Mouse (Mus musculus): Measurements from ENCODE around the gene BC017158. TPM values are rescaled to one million over a fixed set of nuclear protein-coding genes. Genes with fewer than 3 reads are reported as not detected.

BC017158 gene
- polyA plus RNA-seq, 1 experiment from 2014 or later: 26.3 TPM

DNA sequence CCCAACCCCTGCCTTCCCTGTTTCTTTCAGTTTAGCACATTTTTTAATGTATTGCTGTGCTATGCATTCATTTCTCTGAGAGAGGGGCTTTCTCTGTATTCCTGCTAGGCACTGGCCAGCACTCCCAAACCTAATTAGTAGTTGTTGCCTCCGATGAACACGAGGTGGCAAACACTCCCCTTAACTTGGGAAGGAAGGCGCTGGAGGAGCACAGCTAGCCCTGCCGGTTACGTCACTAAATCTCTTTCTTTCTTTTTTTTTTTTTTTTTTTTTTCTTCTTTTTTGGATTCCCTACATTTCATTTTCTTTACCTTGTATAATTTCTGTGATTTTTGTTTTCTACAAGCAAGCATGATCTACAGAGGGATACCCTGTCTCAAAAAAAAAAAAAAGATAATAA lies 6.9 kb upstream of the BC017158 start:
- H3K4me1 ChIP-seq: peaks cover 20% of the 10 kb centered on the region; the same call in 1 of the 2 replicates
- WGBS: 11% methylated on average over 5 of the region's 5 CpGs
- no peak for ATAC-seq (ENCODE audit: insufficient number of reproducible peaks, insufficient read depth, low FRiP score, low TSS enrichment)
- no peak overlapping the region for H3K27ac ChIP-seq
- no peak overlapping the region for H3K4me2 ChIP-seq (replicated peaks)
- H3K4me3 ChIP-seq: no peak overlapping the region
- H3K9me3 ChIP-seq: no peaks in the 10 kb centered on the region
- no peak overlapping the region for H3K9ac ChIP-seq
- H3K36me3 ChIP-seq: no peaks in the 10 kb centered on the region
- no peaks in the 10 kb centered on the region for H3K27me3 ChIP-seq

DNA sequence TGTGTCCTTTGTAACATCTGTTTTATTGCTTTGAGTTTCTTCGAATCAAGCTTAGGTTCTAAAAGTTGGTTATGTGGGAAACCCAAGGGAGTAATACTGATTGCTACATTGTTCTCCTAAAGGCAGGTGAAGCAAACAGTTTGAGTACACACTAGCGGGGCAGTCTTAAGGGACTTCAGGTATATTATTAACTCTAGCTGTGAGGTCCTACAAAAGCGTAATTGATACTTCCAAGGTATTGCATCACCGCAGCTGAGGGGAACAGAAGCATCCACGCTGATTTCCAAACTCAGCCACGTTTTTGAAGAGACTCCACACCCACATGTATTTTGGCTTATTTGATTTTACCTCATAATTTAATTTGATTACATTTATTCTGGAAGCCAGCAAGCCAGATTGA lies 6.2 kb upstream of the BC017158 start:
- Histone ChIP-seq H3K4me3 (no peak overlapping the region), H3K36me3 (no peaks in the 10 kb centered on the region), H3K27me3 (no peaks in the 10 kb centered on the region), H3K4me1 (peaks cover 16% of the 10 kb centered on the region; the same call in 1 of the 2 replicates), H3K27ac (no peak overlapping the region), H3K9ac (no peak overlapping the region), H3K9me3 (no peaks in the 10 kb centered on the region), H3K4me2 (replicated peaks) (no peak overlapping the region)
- no peak for ATAC-seq (ENCODE audit: insufficient number of reproducible peaks, insufficient read depth, low FRiP score, low TSS enrichment)
- 52% methylated on average over 6 of the region's 6 CpGs for WGBS

DNA sequence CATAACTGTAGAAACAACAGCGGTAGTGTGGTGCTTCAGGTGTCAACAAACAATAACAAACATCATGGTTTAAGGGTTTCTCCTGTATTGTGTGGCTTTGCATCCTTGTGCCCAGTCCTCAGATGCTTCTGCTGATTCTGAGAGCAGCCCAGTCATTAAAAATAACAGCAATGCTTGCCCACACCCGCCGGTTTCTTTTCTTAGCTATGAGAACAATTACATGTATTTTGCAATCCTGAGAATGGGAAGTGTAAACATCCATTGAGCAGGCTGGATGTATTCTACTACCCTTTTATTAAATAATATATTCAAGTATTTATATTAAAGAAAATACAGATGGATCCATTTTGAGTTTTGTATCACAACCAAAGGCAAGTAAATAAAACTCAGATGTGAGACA lies 4.2 kb upstream of the BC017158 start:
- no peaks in the 10 kb centered on the region for H3K9me3 ChIP-seq
- H3K4me1 ChIP-seq: peaks cover 22% of the 10 kb centered on the region
- WGBS: 82% methylated on average over 3 of the region's 3 CpGs
- H3K36me3 ChIP-seq: no peaks in the 10 kb centered on the region
- H3K27me3 ChIP-seq: no peaks in the 10 kb centered on the region
- ATAC-seq (ENCODE audit: insufficient number of reproducible peaks, insufficient read depth, low FRiP score, low TSS enrichment): no peak
- H3K9ac ChIP-seq: no peak overlapping the region
- no peak overlapping the region for H3K4me3 ChIP-seq
- no peak overlapping the region for H3K27ac ChIP-seq
- H3K4me2 ChIP-seq (replicated peaks): no peak overlapping the region

DNA sequence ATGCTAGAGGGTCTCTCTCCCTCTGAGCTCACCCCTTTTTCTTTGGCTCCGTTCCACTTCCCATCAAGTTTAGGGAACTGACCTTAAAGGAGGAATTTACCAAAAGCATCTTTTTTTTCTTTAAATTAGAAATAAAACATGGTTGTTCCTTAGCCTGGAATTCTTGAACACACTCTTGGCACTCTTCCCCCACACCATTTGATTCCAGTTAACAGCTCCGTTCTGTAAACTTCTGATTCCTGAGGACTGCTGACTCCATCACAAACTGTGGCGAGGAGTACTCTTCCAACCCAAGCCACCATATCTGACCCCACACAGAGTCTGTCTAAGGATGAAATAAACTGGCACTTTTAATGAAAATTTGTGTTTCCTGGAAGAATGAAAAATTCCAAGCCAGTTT lies 3.0 kb upstream of the BC017158 start:
- Histone ChIP-seq H3K4me3 (no peak overlapping the region), H3K9ac (no peak overlapping the region), H3K4me2 (replicated peaks) (no peak overlapping the region), H3K36me3 (no peaks in the 10 kb centered on the region), H3K27ac (no peak overlapping the region), H3K4me1 (peaks cover 29% of the 10 kb centered on the region), H3K27me3 (no peaks in the 10 kb centered on the region), H3K9me3 (no peaks in the 10 kb centered on the region)
- WGBS: 55% methylated on average over 3 of the region's 3 CpGs
- ATAC-seq (ENCODE audit: insufficient number of reproducible peaks, insufficient read depth, low FRiP score, low TSS enrichment): no peak

DNA sequence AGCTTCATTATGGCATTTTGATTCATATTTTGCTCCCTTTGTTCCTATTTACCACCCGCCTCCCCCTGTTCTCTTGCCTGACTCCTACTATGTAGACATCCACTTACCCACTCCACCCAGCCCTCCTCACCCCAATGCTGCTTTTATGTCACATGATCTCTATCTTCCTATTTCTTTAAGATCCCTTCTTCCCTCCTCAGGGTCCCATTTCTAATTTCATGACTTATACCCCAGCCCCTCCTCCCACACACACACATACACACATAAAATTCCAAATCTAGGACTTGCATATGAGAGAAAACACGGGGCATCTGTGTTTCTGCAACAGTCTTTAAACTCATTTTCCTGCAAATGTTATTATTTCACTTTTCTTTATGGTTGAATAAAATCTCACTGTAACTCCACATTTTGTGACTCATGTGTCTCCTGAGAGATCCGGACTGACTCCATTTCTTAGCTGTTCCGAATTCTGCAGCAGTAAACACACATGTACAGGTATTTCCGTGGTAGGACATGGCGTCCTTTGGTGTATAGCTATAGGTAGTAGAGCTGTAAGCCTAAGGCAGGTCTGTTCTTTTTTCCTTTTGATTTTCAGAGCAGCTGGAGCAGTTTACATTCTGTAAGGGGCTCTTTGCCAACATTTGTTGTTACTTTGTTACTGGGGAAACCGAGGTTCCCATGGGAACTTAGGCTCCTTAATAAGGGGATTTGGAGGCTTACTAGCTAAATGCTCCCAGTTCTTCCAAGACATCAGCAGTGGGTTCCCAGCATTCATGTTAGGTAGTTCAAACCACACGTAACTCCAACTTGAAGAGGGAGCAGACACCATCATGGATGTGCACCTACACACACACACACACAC lies 742 bp upstream of the BC017158 start:
- peak overlapping the region; percentile 85 for H3K4me3 ChIP-seq
- H3K4me1 ChIP-seq: peaks cover 24% of the 10 kb centered on the region
- peak overlapping the region; percentile 80 for H3K4me2 ChIP-seq (replicated peaks)
- ATAC-seq (ENCODE audit: insufficient number of reproducible peaks, insufficient read depth, low FRiP score, low TSS enrichment): no peak
- peak overlapping the region; percentile 94; the same call in 1 of the 2 replicates for H3K9ac ChIP-seq
- no peak overlapping the region for H3K27ac ChIP-seq
- WGBS: 76% methylated on average over 8 of the region's 8 CpGs
- H3K9me3 ChIP-seq: no peaks in the 10 kb centered on the region
- peaks cover 8% of the 10 kb centered on the region; the same call in 1 of the 2 replicates for H3K36me3 ChIP-seq
- H3K27me3 ChIP-seq: no peaks in the 10 kb centered on the region

DNA sequence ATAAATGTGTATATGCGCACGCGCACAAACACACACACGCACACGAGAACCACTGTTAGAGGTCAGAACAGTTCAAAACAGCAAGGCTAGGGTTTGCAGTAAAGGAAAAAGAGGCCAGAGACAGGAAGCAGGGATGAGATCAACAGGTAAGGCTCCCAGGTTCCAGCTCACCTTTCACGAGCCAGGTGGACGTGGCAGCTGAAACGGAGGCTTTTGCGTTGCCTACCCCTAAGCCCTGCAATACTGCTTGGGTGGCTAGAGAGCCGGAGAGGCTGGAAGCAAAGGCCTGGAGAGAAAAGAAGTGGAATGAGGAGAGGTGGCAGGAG lies 716 bp downstream of the BC017158 start:
- H3K9ac ChIP-seq: peak overlapping the region; percentile 94
- peaks cover 15% of the 10 kb centered on the region for H3K36me3 ChIP-seq
- H3K4me1 ChIP-seq: peaks cover 20% of the 10 kb centered on the region
- H3K4me2 ChIP-seq (replicated peaks): peak overlapping the region; percentile 80
- H3K9me3 ChIP-seq: no peaks in the 10 kb centered on the region
- WGBS: 37% methylated on average over 10 of the region's 10 CpGs
- peak overlapping the region; percentile 83; the same call in 1 of the 2 replicates for H3K27ac ChIP-seq
- H3K27me3 ChIP-seq: no peaks in the 10 kb centered on the region
- H3K4me3 ChIP-seq: peak overlapping the region; percentile 85
- no peak for ATAC-seq (ENCODE audit: insufficient number of reproducible peaks, insufficient read depth, low FRiP score, low TSS enrichment)

DNA sequence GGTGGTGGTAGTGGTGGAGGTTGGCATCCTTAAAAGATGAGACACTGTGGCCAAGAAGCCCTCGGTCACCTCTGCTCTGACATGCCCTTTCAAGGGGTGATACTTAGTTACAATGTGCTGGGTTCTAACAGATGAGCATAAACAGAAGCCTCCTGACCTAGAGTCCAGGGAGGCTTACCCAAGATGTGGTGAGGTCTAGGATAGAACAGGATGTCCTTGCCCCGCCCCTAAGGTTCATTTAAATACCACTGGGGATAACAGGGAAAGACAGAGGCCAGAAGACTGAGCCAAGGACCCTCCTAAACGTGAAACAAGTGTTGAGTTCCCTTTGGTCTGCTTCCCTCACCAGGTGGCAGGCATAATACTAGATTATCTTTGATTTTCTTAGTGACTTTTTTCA lies 1.5 kb downstream of the BC017158 start:
- H3K27ac ChIP-seq: no peak overlapping the region
- H3K9ac ChIP-seq: no peak overlapping the region
- peak overlapping the region; percentile 80; the same call in 1 of the 2 replicates for H3K4me2 ChIP-seq (replicated peaks)

DNA sequence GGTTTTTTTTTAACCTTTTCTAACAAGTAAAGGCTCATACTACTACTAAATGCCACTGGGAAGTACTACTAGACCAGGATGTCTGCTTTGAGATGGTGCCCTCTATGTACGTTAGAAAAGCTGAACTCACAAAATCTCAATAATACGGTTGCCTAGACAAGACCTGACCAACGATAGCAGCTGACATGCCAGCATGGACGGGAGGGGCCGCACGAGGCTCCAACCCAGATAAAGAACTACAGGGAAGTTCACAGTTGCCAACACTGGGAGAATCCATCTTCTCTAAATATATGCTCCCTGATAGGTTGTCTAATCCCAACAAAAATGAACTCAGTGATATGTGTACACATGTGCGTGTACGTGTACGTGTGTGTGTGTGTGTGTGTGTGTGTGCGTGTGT lies 3.2 kb downstream of the BC017158 start:
- Histone ChIP-seq H3K27me3 (no peaks in the 10 kb centered on the region), H3K9me3 (no peaks in the 10 kb centered on the region), H3K4me2 (replicated peaks) (no peak overlapping the region), H3K4me3 (no peak overlapping the region), H3K36me3 (peaks cover 21% of the 10 kb centered on the region), H3K9ac (no peak overlapping the region), H3K27ac (no peak overlapping the region), H3K4me1 (peaks cover 20% of the 10 kb centered on the region)
- ATAC-seq (ENCODE audit: insufficient number of reproducible peaks, insufficient read depth, low FRiP score, low TSS enrichment): no peak
- 91% methylated on average over 10 of the region's 10 CpGs for WGBS

More for the DNA sequence above, 1.5 kb downstream of the BC017158 start:
- 63% methylated on average over 3 of the region's 3 CpGs for WGBS
- peaks cover 20% of the 10 kb centered on the region for H3K4me1 ChIP-seq
- H3K9me3 ChIP-seq: no peaks in the 10 kb centered on the region
- no peak overlapping the region for H3K4me3 ChIP-seq
- H3K27me3 ChIP-seq: no peaks in the 10 kb centered on the region
- no peak for ATAC-seq (ENCODE audit: insufficient number of reproducible peaks, insufficient read depth, low FRiP score, low TSS enrichment)
- H3K36me3 ChIP-seq: peaks cover 15% of the 10 kb centered on the region

DNA sequence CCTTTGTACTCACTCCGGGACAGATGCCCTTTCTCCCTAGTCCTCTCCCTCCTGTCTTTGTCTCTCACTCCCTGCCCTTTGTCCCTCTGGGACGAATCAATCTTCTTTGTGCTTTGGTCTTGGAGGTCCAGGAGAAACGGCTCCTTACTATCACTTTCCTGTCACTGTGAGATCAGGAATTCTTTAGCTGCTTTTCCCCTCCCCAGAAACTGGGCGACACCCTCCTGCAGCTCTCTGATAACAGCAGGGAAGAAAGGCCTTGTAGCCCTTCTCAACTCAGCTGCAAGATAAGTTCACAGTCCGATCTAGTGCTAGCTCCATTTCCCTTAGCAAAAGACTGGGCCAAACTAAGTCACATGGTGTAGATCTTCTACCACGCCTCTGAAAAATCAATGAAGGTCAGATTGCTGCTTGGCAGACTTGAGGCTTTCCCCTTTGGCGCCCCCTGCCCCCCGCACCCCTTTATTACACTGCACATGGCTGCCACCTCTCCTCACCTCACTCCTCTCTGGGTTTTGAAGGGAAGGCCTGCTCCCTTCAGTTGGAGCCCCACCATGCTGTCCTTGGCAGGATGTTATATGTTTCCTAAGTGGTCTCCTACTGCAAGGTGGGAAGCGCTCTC lies 8.9 kb downstream of the BC017158 start:
- ATAC-seq (ENCODE audit: insufficient number of reproducible peaks, insufficient read depth, low FRiP score, low TSS enrichment): no peak
- no peaks in the 10 kb centered on the region for H3K9me3 ChIP-seq
- H3K27ac ChIP-seq: 0 out of 2 replicates have a peak overlapping the region, but pooled peaks have one; percentile 5
- peaks cover 35% of the 10 kb centered on the region for H3K36me3 ChIP-seq
- H3K27me3 ChIP-seq: no peaks in the 10 kb centered on the region
- H3K9ac ChIP-seq: no peak overlapping the region
- H3K4me2 ChIP-seq (replicated peaks): no peak overlapping the region
- H3K4me3 ChIP-seq: no peak overlapping the region
- no peaks in the 10 kb centered on the region for H3K4me1 ChIP-seq
- WGBS: 36% methylated on average over 9 of the region's 9 CpGs

DNA sequence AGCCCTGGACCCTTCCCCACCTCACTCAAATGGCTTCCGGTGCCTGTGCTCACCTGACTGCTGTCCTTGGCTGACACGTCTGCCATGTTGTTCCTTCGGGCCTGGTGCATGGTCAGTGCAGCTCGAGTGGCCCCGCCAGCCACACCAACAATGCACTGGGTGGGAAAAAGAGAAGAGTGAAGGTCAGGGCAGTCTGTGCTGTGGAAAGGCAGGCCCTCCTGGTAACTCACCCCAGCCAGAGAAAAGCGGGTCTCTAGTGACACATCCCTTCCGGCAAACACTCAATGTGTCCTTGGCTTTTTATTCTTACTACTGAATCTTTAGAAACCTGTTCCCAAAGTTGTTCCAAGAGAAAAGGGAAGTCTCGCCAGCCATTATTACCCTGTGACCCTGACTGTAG lies 12.9 kb downstream of the BC017158 start:
- 0 out of 2 replicates have a peak, but pooled peaks have one; percentile 15 for ATAC-seq (ENCODE audit: insufficient number of reproducible peaks, insufficient read depth, low FRiP score, low TSS enrichment)
- Histone ChIP-seq H3K9me3 (no peaks in the 10 kb centered on the region), H3K4me2 (replicated peaks) (no peak overlapping the region), H3K4me1 (no peaks in the 10 kb centered on the region), H3K9ac (no peak overlapping the region), H3K27ac (no peak overlapping the region), H3K36me3 (peaks cover 26% of the 10 kb centered on the region; the same call in 1 of the 2 replicates), H3K27me3 (no peaks in the 10 kb centered on the region), H3K4me3 (no peak overlapping the region)
- WGBS: 83% methylated on average over 8 of the region's 8 CpGs

DNA sequence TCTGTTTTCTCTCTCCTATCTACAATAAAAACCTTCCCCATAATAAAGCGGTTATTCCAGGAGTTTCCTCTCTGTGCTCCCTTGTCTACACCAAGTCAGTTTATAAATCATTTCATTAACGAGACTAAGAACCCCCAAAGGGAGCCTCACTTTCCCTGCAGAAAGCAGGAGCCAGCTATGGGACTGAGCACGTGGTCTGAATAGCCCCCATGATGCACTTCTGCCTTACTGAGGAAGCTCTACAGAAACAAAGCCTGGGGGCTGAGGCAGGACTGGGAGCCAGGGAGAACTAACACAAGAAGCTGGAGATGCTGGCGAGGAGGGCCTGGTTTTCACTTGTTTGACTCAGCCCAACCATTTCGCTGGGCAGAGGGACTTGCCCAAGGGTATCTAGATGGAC lies 13.9 kb downstream of the BC017158 start:
- Histone ChIP-seq H3K4me1 (no peaks in the 10 kb centered on the region), H3K4me2 (replicated peaks) (no peak overlapping the region), H3K36me3 (peaks cover 30% of the 10 kb centered on the region), H3K9ac (no peak overlapping the region), H3K9me3 (no peaks in the 10 kb centered on the region), H3K4me3 (no peak overlapping the region), H3K27ac (no peak overlapping the region), H3K27me3 (no peaks in the 10 kb centered on the region)
- no peak for ATAC-seq (ENCODE audit: insufficient number of reproducible peaks, insufficient read depth, low FRiP score, low TSS enrichment)
- 60% methylated on average over 5 of the region's 5 CpGs for WGBS
